Mouse (Mus musculus): ENCODE data around the gene Gyg. TPM values are rescaled to one million over a fixed set of nuclear protein-coding genes. Genes with fewer than 3 reads are reported as not detected.
"Not testable (repeated sequence)": the region's sequence is repeated elsewhere in the genome, so short reads cannot be mapped to it uniquely, and the experiment has no call there.

Gyg gene
- total RNA-seq, 2 experiments from 2014 or later, result 44.1 to 46.9 TPM

DNA sequence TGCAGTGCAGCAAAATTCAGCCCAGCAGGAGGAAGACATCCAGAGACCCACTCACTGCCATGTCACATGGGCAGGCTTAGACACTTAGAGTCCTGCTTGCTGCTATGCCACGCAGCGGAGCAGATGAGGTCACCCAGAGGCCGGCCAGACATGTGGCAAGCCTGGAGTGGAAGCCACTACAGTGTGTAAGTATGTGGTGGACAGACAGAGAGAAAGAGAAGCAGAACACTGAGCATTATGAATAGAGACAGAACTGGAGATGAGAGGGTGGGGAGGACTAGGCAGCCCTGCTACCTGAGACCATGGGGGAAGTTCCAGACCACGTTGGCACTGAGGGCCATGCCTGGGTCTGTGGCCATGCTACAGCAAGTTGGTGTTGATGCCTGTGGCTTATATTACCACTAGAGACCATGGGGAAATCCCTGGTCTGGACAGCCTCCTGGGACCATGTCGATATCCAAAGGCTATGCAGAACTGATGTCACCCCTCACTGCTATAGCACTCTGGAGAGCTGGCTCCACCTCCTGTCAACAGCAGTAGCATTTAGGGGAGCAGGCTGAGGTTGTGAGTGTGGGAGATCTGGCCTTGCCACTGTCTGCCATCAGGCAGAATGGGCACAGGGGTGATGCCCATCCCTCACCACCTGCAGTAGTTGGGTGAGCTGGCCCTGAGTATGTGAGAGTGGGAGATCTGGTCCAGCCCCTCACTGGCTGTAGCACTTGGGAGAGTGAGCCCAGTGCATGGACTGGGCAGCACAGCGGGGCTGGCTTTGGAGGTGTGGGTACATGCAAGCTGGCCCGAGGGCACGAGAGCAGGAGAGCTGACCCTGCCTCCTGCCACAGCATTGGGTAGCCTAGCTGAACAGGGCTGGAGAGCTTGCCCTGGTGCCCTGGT, 24.4 kb downstream of the Gyg start:
- DNase-seq, result no peak

DNA sequence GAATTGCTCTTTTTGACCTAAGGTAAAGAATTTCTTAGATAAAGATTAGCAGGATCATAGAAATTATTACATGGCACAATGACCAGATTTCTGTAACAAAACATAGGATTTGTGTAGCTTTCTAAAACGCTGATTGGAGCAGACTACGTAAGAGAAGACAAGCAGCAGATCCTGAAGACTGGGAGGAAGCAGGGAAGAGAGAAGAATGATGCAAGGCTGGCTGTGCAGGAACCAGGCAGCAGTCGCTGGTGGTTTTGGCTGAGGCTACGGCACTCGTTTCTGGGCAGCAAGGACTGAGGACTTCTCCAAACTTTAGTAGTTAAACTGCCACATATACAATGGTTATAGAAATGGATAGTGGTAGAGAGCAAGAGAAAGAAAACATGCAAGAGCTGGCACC, 25.6 kb downstream of the Gyg start:
- no peak for DNase-seq

GRCm38 (mm10) chr3:20127047-20127595, 28.0 kb downstream of the Gyg start:
- DNase-seq, result no peak

- DNase-seq, result no peak
Measured at GRCm38 (mm10) chr3:20125604-20126003, 29.5 kb downstream of the Gyg start.

DNA sequence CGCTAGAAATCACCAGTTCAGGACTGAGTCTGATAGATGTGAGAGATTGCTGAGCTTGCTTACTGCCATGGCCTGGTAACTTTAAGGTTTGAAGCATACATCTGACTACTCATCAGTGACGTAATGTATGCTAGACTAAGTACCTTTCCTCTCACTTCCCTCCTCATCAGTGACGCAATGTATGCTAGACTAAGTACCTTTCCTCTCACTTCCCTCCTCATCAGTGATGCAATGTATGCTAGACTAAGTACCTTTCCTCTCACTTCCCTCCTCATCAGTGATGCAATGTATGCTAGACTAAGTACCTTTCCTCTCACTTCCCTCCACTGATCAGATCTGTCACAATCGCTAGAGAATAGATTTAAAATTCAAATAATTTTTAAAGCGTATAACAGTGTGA, 33.5 kb downstream of the Gyg start:
- not testable (repeated sequence) for DNase-seq

DNA sequence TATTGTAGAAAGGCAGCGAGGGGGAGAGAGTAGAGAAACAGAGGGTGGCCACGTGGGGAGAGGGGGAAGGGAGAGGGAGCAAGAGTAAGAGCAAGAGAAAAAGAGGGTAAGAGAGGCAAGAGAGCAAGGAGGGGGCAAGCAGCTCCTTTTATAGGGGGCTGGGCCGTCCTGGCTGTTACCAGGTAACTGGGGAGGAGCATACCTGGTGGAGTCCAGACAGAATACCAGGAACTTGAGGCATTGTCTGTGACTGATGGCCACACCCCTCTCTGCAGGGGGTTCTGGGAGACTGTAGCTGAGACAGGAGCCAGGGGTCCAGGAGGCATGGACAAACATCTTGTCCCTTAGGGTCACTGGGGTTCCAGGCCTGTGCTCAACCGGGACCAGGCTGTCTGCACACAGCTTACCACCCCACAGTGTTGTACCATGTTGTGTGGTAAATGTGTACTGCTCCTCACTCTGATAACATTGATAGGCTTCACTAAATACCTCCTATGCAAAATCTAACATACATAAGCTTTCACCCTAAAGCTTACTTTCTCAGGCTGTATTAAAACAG, 35.4 kb downstream of the Gyg start:
- DNase-seq, result no peak

GRCm38 (mm10) chr3:20119044-20119591, 36.0 kb downstream of the Gyg start:
- no peak for DNase-seq

GRCm38 (mm10) chr3:20111913-20112312, 43.2 kb downstream of the Gyg start:
- no peak for DNase-seq

DNA sequence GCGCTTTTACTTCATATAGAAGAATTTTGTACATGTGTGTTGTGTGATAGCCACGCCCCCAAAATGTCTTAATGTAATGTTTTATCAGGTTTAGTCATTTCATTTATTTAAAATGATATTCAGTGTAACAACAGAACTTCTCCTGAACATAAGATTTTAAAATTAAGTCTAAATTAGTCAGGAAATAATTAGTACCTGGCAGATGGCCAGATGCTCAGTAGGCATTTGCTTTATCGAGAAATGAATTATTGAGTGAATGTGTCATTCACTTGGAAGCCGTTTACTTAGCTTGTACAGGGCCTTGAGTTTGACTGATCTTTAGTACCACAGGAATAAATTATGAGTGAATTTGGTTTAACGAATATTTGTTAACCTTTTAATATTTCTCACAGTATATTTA, 46.2 kb downstream of the Gyg start:
- DNase-seq, result no peak

DNA sequence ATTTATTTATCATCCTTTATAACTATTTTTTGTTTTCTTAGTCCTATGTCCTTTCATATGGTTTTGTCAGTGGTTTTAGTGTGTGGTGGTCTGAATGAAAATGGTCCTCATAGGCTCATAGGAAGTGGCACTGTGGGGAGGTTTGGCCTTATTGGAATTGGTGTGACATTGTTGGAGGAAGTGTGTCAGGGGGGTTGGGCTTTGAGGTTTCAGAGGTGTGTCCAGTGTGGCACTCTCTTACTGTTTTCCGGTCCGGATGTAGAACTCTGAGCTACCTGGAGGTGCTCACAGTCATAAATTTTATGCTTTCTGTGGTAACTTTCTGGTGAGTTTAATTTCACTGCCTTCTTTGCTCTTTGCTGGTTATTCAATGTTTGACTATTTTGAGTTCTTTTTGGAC, 50.3 kb downstream of the Gyg start:
- DNase-seq, result no peak

DNA sequence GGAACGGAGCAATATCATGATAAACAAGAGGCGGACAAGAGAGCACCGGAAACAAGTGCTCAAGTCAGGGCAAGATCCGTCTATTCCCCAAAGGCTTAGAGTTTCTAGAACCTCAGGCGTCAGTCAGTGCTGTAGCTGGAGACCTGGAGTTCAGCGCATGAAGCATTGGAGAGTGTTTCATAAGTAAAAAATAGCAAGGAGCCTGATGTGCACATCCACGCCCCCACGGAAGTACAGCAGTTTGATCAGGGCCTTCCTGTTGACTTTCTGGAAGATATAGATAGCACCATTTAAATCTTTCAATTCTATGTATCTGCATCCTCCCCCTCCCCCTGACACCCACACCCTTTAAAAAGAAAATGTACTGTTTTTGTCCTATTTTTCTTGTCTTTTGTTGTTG, 50.8 kb downstream of the Gyg start:
- no peak for DNase-seq

DNA sequence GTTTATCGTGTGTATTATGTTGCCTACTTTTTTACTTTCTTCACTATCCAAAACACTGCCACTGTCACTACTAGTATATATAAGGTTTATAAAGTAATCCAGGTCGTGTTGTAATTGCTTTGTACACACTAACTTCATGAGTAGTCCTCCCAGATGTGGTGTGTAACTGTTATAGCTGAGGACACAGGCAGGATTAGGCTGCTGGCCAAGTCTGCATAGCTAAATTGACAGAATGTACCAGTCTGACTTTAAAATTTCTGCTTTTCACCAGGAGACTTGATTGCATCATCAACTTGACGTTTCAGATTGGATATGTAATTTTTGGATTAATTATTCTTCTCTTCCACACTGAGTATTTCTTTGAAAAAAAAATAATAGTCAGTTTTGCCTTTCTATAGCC, 51.3 kb downstream of the Gyg start:
- DNase-seq, result no peak

- DNase-seq, result no peak
Measured at GRCm38 (mm10) chr3:20082161-20082560, 73.0 kb downstream of the Gyg start.

DNA sequence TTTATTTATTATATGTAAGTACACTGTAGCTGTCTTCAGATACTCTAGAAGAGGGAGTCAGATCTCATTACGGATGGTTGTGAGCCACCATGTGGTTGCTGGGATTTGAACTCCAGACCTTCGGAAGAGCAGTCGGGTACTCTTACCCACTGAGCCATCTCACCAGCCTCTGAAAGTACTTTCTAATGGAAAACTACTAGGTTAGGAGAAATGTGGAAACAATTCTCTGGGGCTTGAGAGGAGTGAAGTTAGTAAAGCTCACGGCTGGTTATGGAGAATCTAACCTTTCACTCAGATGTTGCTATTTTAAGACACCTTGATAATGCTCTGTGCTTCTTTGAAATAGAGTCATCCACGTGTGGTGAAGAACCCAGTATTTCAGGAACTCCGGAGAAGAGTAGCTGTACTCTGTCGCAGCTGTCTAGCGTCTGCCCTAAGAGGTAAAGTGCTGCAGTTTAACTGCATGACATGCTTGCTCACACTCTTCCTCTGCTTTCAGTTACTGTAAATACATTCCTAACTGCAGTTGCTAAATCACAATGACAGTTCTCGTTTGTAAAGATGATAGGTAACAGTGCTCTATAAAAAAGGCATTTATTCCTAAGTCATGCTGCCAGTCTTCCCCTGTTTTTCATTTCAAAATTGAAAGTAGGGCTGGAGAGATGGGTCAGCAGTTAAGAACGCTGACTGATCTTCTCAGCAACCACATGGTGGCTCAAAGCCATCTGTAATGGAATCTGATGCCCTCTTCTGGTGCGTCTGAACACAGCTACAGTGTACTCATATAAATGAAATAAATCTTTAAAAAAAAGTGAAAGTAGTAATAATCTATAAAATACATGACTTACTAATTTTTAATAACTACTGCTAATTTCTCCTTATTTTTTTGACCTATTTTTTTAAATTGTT, 78.7 kb downstream of the Gyg start:
- DNase-seq, result no peak

Other genes starting within 250 kb of the Gyg start
- 10 to 100 TPM in 1 of 2 experiments, 1 to 10 TPM in 1; 7.1 to 14.0 TPM for gene Cp, start 198.3 kb downstream of the Gyg start, total RNA-seq (2021)
- 10 to 100 TPM; 20.5 to 22.0 TPM for gene Hps3, start 120.0 kb downstream of the Gyg start, total RNA-seq (2021)
- gene Hltf, start 97.5 kb downstream of the Gyg start, total RNA-seq (2021), result 10 to 100 TPM; 23.7 to 25.7 TPM
- gene Cpa3, start 86.9 kb upstream of the Gyg start, total RNA-seq (2021), result under 1 TPM; 0.40 to 0.96 TPM
- not detected for gene Cpb1, start 120.4 kb upstream of the Gyg start, total RNA-seq (2021)
- not detected for gene Agtr1b, start 211.9 kb upstream of the Gyg start, total RNA-seq (2021)

All from layer of hippocampus, postnatal 36 days (tissue).